ENCODE assay signal across 25 mouse cellular contexts in genomic region chr5:87538111-87538510, GRCm38 (mm10). TPM values are rescaled to one million over a fixed set of nuclear protein-coding genes. Genes with fewer than 3 reads are reported as not detected.
DNase-seq lines count a peak whose midpoint lies in the region; ATAC-seq and TF ChIP-seq lines count a peak whose summit lies in the region.
"Had no signal": no experiment of that assay in that cellular context is flagged by ENCODE, and none has a peak within 500 bp of the region (broad histone marks: within the 10 kb centered on the region; RNA-seq: fewer than 3 reads in every experiment).

Gene Sult1b1, minus strand, starts transcription at chr5:87538195.

- no peak within 1 kb of the TSS for H3K4me3 ChIP-seq in kidney, embryonic 15.5 days (replicated peaks)
- H3K4me3 ChIP-seq in liver, embryonic 13.5 days (replicated peaks) = no peak within 1 kb of the TSS
- H3K4me3 ChIP-seq in liver, embryonic 11.5 days (ENCODE audit: low read depth, low read length) = no peak within 1 kb of the TSS
- H3K4me3 ChIP-seq in stomach, postnatal 0 days (ENCODE audit: low read depth, low read length) = no peak within 1 kb of the TSS
- H3K4me3 ChIP-seq: embryonic facial prominence, embryonic 10.5 days; forebrain, embryonic 13.5 days; gastrocnemius, adult 2 months; heart, embryonic 12.5 days; hindbrain, embryonic 10.5 days had no signal

- peak within 1 kb of the TSS; percentile 41; the same call in 1 of the 2 replicates for H3K27ac ChIP-seq in kidney, embryonic 15.5 days
- H3K27ac ChIP-seq in liver, embryonic 13.5 days = peak within 1 kb of the TSS; percentile 18; the same call in 1 of the 2 replicates
- no peak within 1 kb of the TSS for H3K27ac ChIP-seq in liver, embryonic 11.5 days (ENCODE audit: low read depth, low read length)
- no peak within 1 kb of the TSS for H3K27ac ChIP-seq in stomach, postnatal 0 days (replicated peaks)
- H3K27ac ChIP-seq: embryonic facial prominence, embryonic 10.5 days; forebrain, embryonic 13.5 days; gastrocnemius, adult 2 months; hindbrain, embryonic 10.5 days had no signal

- no peak for TF ChIP-seq CTCF in stomach, postnatal 0 days (IDR thresholded peaks at IDR 0.05; ENCODE audit: low read depth)

- no peak within 1 kb of the TSS for H3K4me2 ChIP-seq in kidney, embryonic 15.5 days
- H3K4me2 ChIP-seq in liver, embryonic 13.5 days = no peak within 1 kb of the TSS
- no peak within 1 kb of the TSS for H3K4me2 ChIP-seq in liver, embryonic 11.5 days
- H3K4me2 ChIP-seq in stomach, postnatal 0 days (replicated peaks; ENCODE audit: low read depth) = no peak within 1 kb of the TSS
- H3K4me2 ChIP-seq: forebrain, embryonic 13.5 days; heart, embryonic 12.5 days had no signal

- WGBS in kidney, embryonic 15.5 days = 70% methylated on average over 2 of the region's 2 CpGs
- WGBS in liver, embryonic 13.5 days (ENCODE audit: insufficient replicate concordance) = 72% methylated on average over 2 of the region's 2 CpGs
- WGBS in liver, embryonic 11.5 days = 86% methylated on average over 2 of the region's 2 CpGs
- 59% methylated on average over 2 of the region's 2 CpGs for WGBS in large intestine, adult 2 months
- WGBS in stomach, postnatal 0 days = 79% methylated on average over 2 of the region's 2 CpGs

- no peaks in the 10 kb centered on the region for H3K27me3 ChIP-seq in kidney, embryonic 15.5 days
- no peaks in the 10 kb centered on the region for H3K27me3 ChIP-seq in liver, embryonic 13.5 days
- H3K27me3 ChIP-seq in liver, embryonic 11.5 days (replicated peaks; ENCODE audit: control insufficient read depth, insufficient read depth, low read length) = no peaks in the 10 kb centered on the region
- no peaks in the 10 kb centered on the region for H3K27me3 ChIP-seq in stomach, postnatal 0 days (ENCODE audit: control insufficient read depth, insufficient read depth, low read length)
- H3K27me3 ChIP-seq: forebrain, embryonic 13.5 days; heart, embryonic 12.5 days; Patski had no signal

- H3K9me3 ChIP-seq in kidney, embryonic 15.5 days (replicated peaks) = no peaks in the 10 kb centered on the region
- H3K9me3 ChIP-seq in liver, embryonic 13.5 days (replicated peaks) = no peaks in the 10 kb centered on the region
- no peaks in the 10 kb centered on the region for H3K9me3 ChIP-seq in liver, embryonic 11.5 days (ENCODE audit: control insufficient read depth, low read length)
- H3K9me3 ChIP-seq in stomach, postnatal 0 days (ENCODE audit: control insufficient read depth, low read length) = no peaks in the 10 kb centered on the region
- H3K9me3 ChIP-seq: embryonic facial prominence, embryonic 10.5 days; forebrain, embryonic 13.5 days; heart, embryonic 12.5 days; hindbrain, embryonic 10.5 days had no signal

- H3K4me1 ChIP-seq in kidney, embryonic 15.5 days = no peaks in the 10 kb centered on the region
- H3K4me1 ChIP-seq in liver, embryonic 13.5 days (replicated peaks) = no peaks in the 10 kb centered on the region
- H3K4me1 ChIP-seq in liver, embryonic 11.5 days (replicated peaks; ENCODE audit: control insufficient read depth, insufficient read depth, low read length) = no peaks in the 10 kb centered on the region
- no peaks in the 10 kb centered on the region for H3K4me1 ChIP-seq in stomach, postnatal 0 days (replicated peaks; ENCODE audit: control insufficient read depth, insufficient read depth)
- H3K4me1 ChIP-seq: embryonic facial prominence, embryonic 10.5 days; forebrain, embryonic 13.5 days; heart, embryonic 12.5 days; hindbrain, embryonic 10.5 days had no signal

- TF ChIP-seq EP300 in stomach, postnatal 0 days (optimal IDR thresholded peaks at IDR 0.05) = no peak

- ATAC-seq in kidney, embryonic 15.5 days (replicated peaks; ENCODE audit: low FRiP score) = no peak; the same call in 1 of the 2 replicates
- ATAC-seq in liver, embryonic 13.5 days (ENCODE audit: low read depth) = peak; percentile 43; the same call in 1 of the 2 replicates
- ATAC-seq in liver, embryonic 11.5 days (replicated peaks; ENCODE audit: low FRiP score) = no peak
- ATAC-seq in stomach, postnatal 0 days (ENCODE audit: low FRiP score, low TSS enrichment) = no peak
- ATAC-seq: forebrain, embryonic 13.5 days; forebrain, postnatal 0 days; Patski had no signal

- no peak for DNase-seq in kidney, postnatal 4 days
- no peak for DNase-seq in liver, embryonic 13.5 days
- DNase-seq in liver, embryonic 11.5 days (ENCODE audit: low spot score) = no peak
- no peak for DNase-seq in large intestine, adult 2 months (ENCODE audit: low read depth, low spot score)
- DNase-seq in stomach, postnatal 0 days (ENCODE audit: low spot score) = no peak
- no peak for DNase-seq in left cerebral cortex, adult 18-20 months (ENCODE audit: low spot score in 2 of 2)
- DNase-seq in right cerebral cortex, postnatal 10 days (ENCODE audit: low spot score in 2 of 2) = no peak
- DNase-seq: adrenal gland, adult 2 months; adrenal gland, postnatal 25 days; cerebellum, adult 18-20 months; cerebellum, postnatal 10 days; forebrain, postnatal 0 days; gastrocnemius, adult 2 months; gastrocnemius, postnatal 25 days had no signal

- H3K36me3 ChIP-seq in kidney, embryonic 15.5 days = no peaks in the 10 kb centered on the region
- H3K36me3 ChIP-seq in liver, embryonic 13.5 days = no peaks in the 10 kb centered on the region
- H3K36me3 ChIP-seq in liver, embryonic 11.5 days (ENCODE audit: control insufficient read depth, insufficient read depth, low read length) = no peaks in the 10 kb centered on the region
- H3K36me3 ChIP-seq in stomach, postnatal 0 days (ENCODE audit: control insufficient read depth, insufficient read depth, low read length) = no peaks in the 10 kb centered on the region
- H3K36me3 ChIP-seq: embryonic facial prominence, embryonic 10.5 days; heart, embryonic 12.5 days; hindbrain, embryonic 10.5 days had no signal

- H3K9ac ChIP-seq in kidney, embryonic 15.5 days = no peak within 1 kb of the TSS
- no peak within 1 kb of the TSS for H3K9ac ChIP-seq in liver, embryonic 13.5 days
- no peak within 1 kb of the TSS for H3K9ac ChIP-seq in liver, embryonic 11.5 days (ENCODE audit: low read depth, low read length)
- no peak within 1 kb of the TSS for H3K9ac ChIP-seq in stomach, postnatal 0 days (ENCODE audit: low read length)
- H3K9ac ChIP-seq: forebrain, embryonic 13.5 days; forebrain, postnatal 0 days; heart, embryonic 12.5 days had no signal

RNA-seq across cellular contexts. Expression of gene Sult1b1, which starts in this region (rescaled TPM):
- polyA plus RNA-seq in kidney, embryonic 15.5 days (2015; fragmentation: Nextera tagmentation; extraction: Ambion mirVana) = 1.3 and 2.4 TPM in 2 replicates
- 0.83 and 0.95 TPM in 2 replicates for polyA plus RNA-seq in liver, embryonic 13.5 days (2015; fragmentation: Nextera tagmentation; extraction: Ambion mirVana)
- polyA plus RNA-seq in liver, embryonic 11.5 days (2014; fragmentation: Nextera tagmentation; extraction: Ambion mirVana) = 0.41 and 0.44 TPM in 2 replicates
- polyA plus RNA-seq in large intestine, adult 2 months (2012; rRNA removed) = 24.4 and 43.2 TPM in 2 replicates
- 79.4 and 79.9 TPM in 2 replicates for polyA plus RNA-seq in stomach, postnatal 0 days (2015; fragmentation: Nextera tagmentation; extraction: Ambion mirVana)
- not detected for total RNA-seq in left cerebral cortex, adult 18-20 months (2021)
- total RNA-seq: adrenal gland, adult 2 months; adrenal gland, postnatal 25 days; forebrain, postnatal 0 days; gastrocnemius, adult 2 months; gastrocnemius, postnatal 25 days; granulocyte monocyte progenitor cell, adult 5-6 weeks; heart, adult 8-10 months; heart, postnatal 25 days; MEL had no signal
- polyA plus RNA-seq: adrenal gland, adult 2 months; C2C12; forebrain, embryonic 13.5 days; forebrain, postnatal 0 days; heart, embryonic 12.5 days; hindbrain, embryonic 10.5 days; Patski had no signal

Comparison
In these comparisons a context has a peak if more than half of its experiments do, and no peak if none do; other contexts are left out.
1. Peak in ATAC-seq and H3K27ac ChIP-seq in liver, embryonic 13.5 days; RNA of the gene not detected or under 1 TPM.